Mouse (Mus musculus): ENCODE data around the gene Pla2g4f. TPM values are rescaled to one million over a fixed set of nuclear protein-coding genes. Genes with fewer than 3 reads are reported as not detected.
A peak's percentile ranks its signal among the peaks of the same experiment; 100 is the strongest.

The Pla2g4f gene
- 1 to 10 TPM; 2.3 to 3.3 TPM for polyA plus RNA-seq (2017; shearing (Covaris generic))

- no peak for ATAC-seq
Measured at GRCm38 (mm10) chr2:120313976-120314375, at the start of gene Pla2g4f. Pla2g4f (minus strand) TSS chr2:120314165.

GRCm38 (mm10) chr2:120360425-120360824 is 46.5 kb upstream of the Pla2g4f start:
- no peak for ATAC-seq

- peak; percentile 100 for ATAC-seq
Measured at GRCm38 (mm10) chr2:120352682-120353646, 39.0 kb upstream of the Pla2g4f start, which contains the start of gene Vps39. Vps39 (minus strand) TSS chr2:120353137.

- ATAC-seq, result no peak
Measured at GRCm38 (mm10) chr2:120351321-120351720, 37.4 kb upstream of the Pla2g4f start.

GRCm38 (mm10) chr2:120348120-120348519 is 34.2 kb upstream of the Pla2g4f start:
- peak; percentile 36 for ATAC-seq

- no peak for ATAC-seq
Measured at GRCm38 (mm10) chr2:120341741-120342140, 27.8 kb upstream of the Pla2g4f start.

- no peak for ATAC-seq
Measured at GRCm38 (mm10) chr2:120337886-120338285, 23.9 kb upstream of the Pla2g4f start.

- no peak for ATAC-seq
Measured at GRCm38 (mm10) chr2:120331575-120331974, 17.6 kb upstream of the Pla2g4f start.

GRCm38 (mm10) chr2:120315077-120315476 is 1.1 kb upstream of the Pla2g4f start:
- no peak for ATAC-seq

- no peak for ATAC-seq
Measured at GRCm38 (mm10) chr2:120314487-120314886, 522 bp upstream of the Pla2g4f start.

GRCm38 (mm10) chr2:120312276-120312825 is 1.6 kb downstream of the Pla2g4f start:
- no peak for ATAC-seq

GRCm38 (mm10) chr2:120304113-120304512 is 9.9 kb downstream of the Pla2g4f start:
- no peak for ATAC-seq

- ATAC-seq, result no peak
Measured at GRCm38 (mm10) chr2:120301076-120301475, 12.9 kb downstream of the Pla2g4f start.

GRCm38 (mm10) chr2:120299866-120300265 is 14.1 kb downstream of the Pla2g4f start:
- no peak for ATAC-seq

GRCm38 (mm10) chr2:120296160-120296559 is 17.8 kb downstream of the Pla2g4f start:
- ATAC-seq, result no peak

- no peak for ATAC-seq
Measured at GRCm38 (mm10) chr2:120291471-120292078, 22.4 kb downstream of the Pla2g4f start.

GRCm38 (mm10) chr2:120288995-120289394 is 25.0 kb downstream of the Pla2g4f start, which contains the start of gene Pla2g4d:
Pla2g4d (minus strand) TSS chr2:120289197.
- ATAC-seq, result no peak

- no peak for ATAC-seq
Measured at GRCm38 (mm10) chr2:120288401-120288800, 25.6 kb downstream of the Pla2g4f start.

GRCm38 (mm10) chr2:120285639-120286038 is 28.3 kb downstream of the Pla2g4f start:
- ATAC-seq, result no peak

- no peak for ATAC-seq
Measured at GRCm38 (mm10) chr2:120284705-120285104, 29.3 kb downstream of the Pla2g4f start.

GRCm38 (mm10) chr2:120284094-120284493 is 29.9 kb downstream of the Pla2g4f start:
- ATAC-seq, result no peak

- no peak for ATAC-seq
Measured at GRCm38 (mm10) chr2:120283550-120283949, 30.4 kb downstream of the Pla2g4f start.

GRCm38 (mm10) chr2:120281221-120281620 is 32.7 kb downstream of the Pla2g4f start:
- ATAC-seq, result no peak

All from CD4-positive, CD25-positive, alpha-beta regulatory T cell, adult 4 months (primary cell).